Mouse (Mus musculus): ENCODE measurements at regions not wholly inside any gene's neighbourhood (a gene's known extent, or its start where the extent isn't known, plus 50 kb on each side); places are given as distances from the start of the nearest gene placed in this dataset.

DNA sequence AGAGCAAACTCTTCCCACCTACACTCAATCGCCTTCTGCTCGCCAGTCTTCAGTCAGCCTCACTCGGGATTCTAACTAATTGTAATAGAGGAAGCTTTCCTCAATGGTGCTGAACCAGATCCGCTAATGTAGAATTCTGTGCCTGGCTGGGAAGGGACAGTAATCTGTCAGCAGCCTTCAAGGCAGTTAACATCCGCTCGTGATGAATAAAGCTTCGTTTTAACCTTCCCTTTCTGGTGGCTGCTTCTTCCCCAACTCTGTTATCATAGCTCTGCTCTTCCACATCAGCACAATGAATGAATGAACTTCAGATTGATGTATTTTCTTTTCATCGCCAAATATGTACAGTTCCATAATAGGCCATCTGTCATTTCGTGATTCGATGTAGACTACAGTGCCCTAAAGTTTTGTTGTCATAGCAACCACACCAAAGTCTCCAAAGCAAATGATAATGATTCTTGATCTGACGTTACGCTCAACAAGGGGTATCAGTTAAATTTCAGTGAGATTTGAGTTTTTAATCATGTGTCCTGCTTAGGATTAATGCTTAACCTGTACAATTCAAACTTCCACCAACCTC is 259.0 kb downstream of the Car8 start:
- TF ChIP-seq CTCF (IDR thresholded peaks at IDR 0.05; ENCODE audit: insufficient read depth, low read length) (no peak), POLR2A (IDR thresholded peaks at IDR 0.05; ENCODE audit: borderline replicate concordance, extremely low read depth, low read depth, low read length) (no peak)

Data from lung, adult 2 months (tissue).